ENCODE assay signal across 26 mouse cellular contexts in the genomic region with DNA sequence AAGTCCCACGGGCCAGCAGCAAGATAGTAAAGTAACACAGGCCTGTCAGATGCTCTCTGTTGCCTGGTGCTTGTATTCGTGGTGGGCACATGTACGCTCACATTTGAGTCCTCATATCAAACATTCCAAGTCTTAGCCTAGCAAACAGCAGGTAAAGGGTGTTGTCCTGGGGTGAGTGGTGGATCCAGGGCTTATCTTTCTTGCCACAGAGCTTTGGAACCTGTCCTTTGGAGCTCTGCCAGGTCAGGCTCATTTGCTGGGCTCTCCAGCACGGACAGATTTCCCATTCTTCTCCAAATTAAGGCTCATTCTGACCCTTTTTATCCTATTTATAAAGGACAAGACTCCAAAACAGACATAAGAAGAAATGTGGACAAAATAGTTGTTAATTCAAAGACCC. TPM values are rescaled to one million over a fixed set of nuclear protein-coding genes. Genes with fewer than 3 reads are reported as not detected.
A peak's percentile ranks its signal among the peaks of the same experiment; 100 is the strongest.
DNase-seq lines count a peak whose midpoint lies in the region; ATAC-seq and TF ChIP-seq lines count a peak whose summit lies in the region.
"Had no signal": no experiment of that assay in that cellular context is flagged by ENCODE, and none has a peak within 500 bp of the region (broad histone marks: within the 10 kb centered on the region; RNA-seq: fewer than 3 reads in every experiment).

No protein-coding gene starts in this region.

- peak; percentile 40 to 46 for DNase-seq in cerebellum, postnatal 14 days
- no peak for DNase-seq in cerebellum, adult 2 months
- DNase-seq in kidney, postnatal 10 days: peak; percentile 26
- peak; percentile 47 for DNase-seq in midbrain, embryonic 11.5 days (ENCODE audit: low spot score, missing footprints)
- DNase-seq in layer of hippocampus, postnatal 14 days (ENCODE audit: low spot score in 2 of 2): no peak
- DNase-seq: B cell, adult 2 months; cerebellum, adult 11 months; embryo, embryonic 11 days; right cerebral cortex, adult 18-20 months; right cerebral cortex, postnatal 4 days; thymus, postnatal 25 days had no signal

- no peak overlapping the region for H3K4me2 ChIP-seq in kidney, embryonic 14.5 days (replicated peaks; ENCODE audit: low read depth, low read length)
- no peak overlapping the region for H3K4me2 ChIP-seq in midbrain, embryonic 11.5 days
- H3K4me2 ChIP-seq in midbrain, embryonic 15.5 days: no peak overlapping the region
- H3K4me2 ChIP-seq: embryonic facial prominence, embryonic 13.5 days; forebrain, embryonic 12.5 days; heart, embryonic 12.5 days; hindbrain, embryonic 12.5 days; limb, embryonic 12.5 days; liver, embryonic 15.5 days; neural tube, embryonic 15.5 days had no signal

- no peaks in the 10 kb centered on the region for H3K9me3 ChIP-seq in kidney, embryonic 14.5 days (ENCODE audit: control insufficient read depth, low read length)
- H3K9me3 ChIP-seq in midbrain, embryonic 11.5 days (ENCODE audit: control insufficient read depth, low read length): no peaks in the 10 kb centered on the region
- no peaks in the 10 kb centered on the region for H3K9me3 ChIP-seq in midbrain, embryonic 15.5 days
- H3K9me3 ChIP-seq: embryonic facial prominence, embryonic 13.5 days; forebrain, embryonic 12.5 days; G1E; heart, embryonic 12.5 days; hindbrain, embryonic 12.5 days; limb, embryonic 12.5 days; liver, embryonic 15.5 days; midbrain, embryonic 10.5 days; neural tube, embryonic 15.5 days had no signal

- ATAC-seq in kidney, embryonic 14.5 days (ENCODE audit: low FRiP score, low TSS enrichment): no peak
- no peak for ATAC-seq in midbrain, embryonic 11.5 days (ENCODE audit: low FRiP score)
- no peak for ATAC-seq in midbrain, embryonic 15.5 days (replicated peaks)
- ATAC-seq: lung, postnatal 0 days; Patski had no signal

- no peak overlapping the region for H3K9ac ChIP-seq in kidney, embryonic 14.5 days (ENCODE audit: low read depth, low read length)
- H3K9ac ChIP-seq in midbrain, embryonic 11.5 days (ENCODE audit: low read length): no peak overlapping the region
- H3K9ac ChIP-seq in midbrain, embryonic 15.5 days: no peak overlapping the region
- H3K9ac ChIP-seq: embryonic facial prominence, embryonic 13.5 days; forebrain, embryonic 12.5 days; heart, embryonic 12.5 days; hindbrain, embryonic 12.5 days; limb, embryonic 12.5 days; liver, embryonic 15.5 days; neural tube, embryonic 15.5 days had no signal

- no peak overlapping the region for H3K27ac ChIP-seq in cerebellum, adult 2 months (ENCODE audit: insufficient read depth, low read length)
- no peak overlapping the region for H3K27ac ChIP-seq in kidney, embryonic 14.5 days (ENCODE audit: low read depth, low read length)
- H3K27ac ChIP-seq in midbrain, embryonic 11.5 days (ENCODE audit: low read depth, low read length): no peak overlapping the region
- H3K27ac ChIP-seq in midbrain, embryonic 15.5 days: no peak overlapping the region
- H3K27ac ChIP-seq: embryonic facial prominence, embryonic 13.5 days; forebrain, embryonic 12.5 days; hindbrain, embryonic 12.5 days; kidney, postnatal 0 days; limb, embryonic 12.5 days; liver, embryonic 15.5 days; midbrain, embryonic 10.5 days; neural tube, embryonic 15.5 days had no signal

- no peak for TF ChIP-seq CTCF in cerebellum, adult 2 months (IDR thresholded peaks at IDR 0.05; ENCODE audit: borderline replicate concordance, insufficient read depth, low read depth, low read length)

- no peak for TF ChIP-seq POLR2A in cerebellum, adult 2 months (IDR thresholded peaks at IDR 0.05; ENCODE audit: borderline replicate concordance, insufficient read depth, low read length)

- H3K4me3 ChIP-seq in cerebellum, adult 2 months (replicated peaks; ENCODE audit: insufficient read depth, low read depth, low read length): no peak overlapping the region
- H3K4me3 ChIP-seq in kidney, embryonic 14.5 days (ENCODE audit: low read length): no peak overlapping the region
- H3K4me3 ChIP-seq in midbrain, embryonic 11.5 days (ENCODE audit: low read depth, low read length): no peak overlapping the region
- H3K4me3 ChIP-seq in midbrain, embryonic 15.5 days: no peak overlapping the region
- H3K4me3 ChIP-seq: embryonic facial prominence, embryonic 13.5 days; erythroblast, embryonic 14.5 days; forebrain, embryonic 12.5 days; heart, embryonic 12.5 days; hindbrain, embryonic 12.5 days; limb, embryonic 12.5 days; liver, embryonic 15.5 days; midbrain, embryonic 10.5 days; neural tube, embryonic 15.5 days had no signal

- 41% methylated on average over 4 of the region's 4 CpGs for WGBS in cerebellum, adult 2 months
- WGBS in kidney, embryonic 14.5 days: 81% methylated on average over 4 of the region's 4 CpGs
- 81% methylated on average over 4 of the region's 4 CpGs for WGBS in midbrain, embryonic 11.5 days
- WGBS in midbrain, embryonic 15.5 days: 64% methylated on average over 4 of the region's 4 CpGs

- H3K36me3 ChIP-seq in kidney, embryonic 14.5 days (ENCODE audit: control insufficient read depth, insufficient read depth, low read length): no peaks in the 10 kb centered on the region
- no peaks in the 10 kb centered on the region for H3K36me3 ChIP-seq in midbrain, embryonic 11.5 days (ENCODE audit: control insufficient read depth, insufficient read depth, low read length)
- no peaks in the 10 kb centered on the region for H3K36me3 ChIP-seq in midbrain, embryonic 15.5 days (replicated peaks)
- H3K36me3 ChIP-seq: embryonic facial prominence, embryonic 13.5 days; forebrain, embryonic 12.5 days; G1E; heart, embryonic 12.5 days; hindbrain, embryonic 12.5 days; limb, embryonic 12.5 days; liver, embryonic 15.5 days; midbrain, embryonic 10.5 days; neural tube, embryonic 15.5 days had no signal

- H3K4me1 ChIP-seq in cerebellum, adult 2 months (ENCODE audit: control insufficient read depth, insufficient read depth, low read length): no peaks in the 10 kb centered on the region
- H3K4me1 ChIP-seq in kidney, embryonic 14.5 days (ENCODE audit: control insufficient read depth, insufficient read depth, low read length): peaks cover 2% of the 10 kb centered on the region; the same call in 1 of the 2 replicates
- H3K4me1 ChIP-seq in midbrain, embryonic 11.5 days (ENCODE audit: control insufficient read depth, insufficient read depth, low read length): no peaks in the 10 kb centered on the region
- 0 out of 2 replicates have a peak, but pooled peaks cover 4% of the 10 kb centered on the region for H3K4me1 ChIP-seq in midbrain, embryonic 15.5 days
- H3K4me1 ChIP-seq: hindbrain, embryonic 12.5 days; limb, embryonic 12.5 days; liver, embryonic 15.5 days; neural tube, embryonic 15.5 days had no signal

- no peaks in the 10 kb centered on the region for H3K27me3 ChIP-seq in cerebellum, adult 2 months (ENCODE audit: control insufficient read depth, insufficient read depth, low read length)
- H3K27me3 ChIP-seq in kidney, embryonic 14.5 days (ENCODE audit: control insufficient read depth, insufficient read depth, low read length): no peaks in the 10 kb centered on the region
- H3K27me3 ChIP-seq in midbrain, embryonic 11.5 days (ENCODE audit: control insufficient read depth, insufficient read depth, low read length): no peaks in the 10 kb centered on the region
- H3K27me3 ChIP-seq in midbrain, embryonic 15.5 days (replicated peaks): no peaks in the 10 kb centered on the region
- H3K27me3 ChIP-seq: embryonic facial prominence, embryonic 13.5 days; forebrain, embryonic 12.5 days; heart, embryonic 12.5 days; hindbrain, embryonic 12.5 days; limb, embryonic 12.5 days; liver, embryonic 15.5 days; neural tube, embryonic 15.5 days; Patski had no signal

RNA-seq across cellular contexts. Expression of a gene that starts 41.1 kb away (rescaled TPM):
- polyA plus RNA-seq in cerebellum, adult 2 months (2012; rRNA removed): 9.6 and 10.7 TPM in 2 replicates
- 7.2 and 9.6 TPM in 2 replicates for polyA plus RNA-seq in kidney, embryonic 14.5 days (2014; fragmentation: Nextera tagmentation; extraction: Ambion mirVana)
- 22.7 and 26.8 TPM in 2 replicates for polyA plus RNA-seq in midbrain, embryonic 11.5 days (2014; fragmentation: Nextera tagmentation; extraction: Ambion mirVana)
- polyA plus RNA-seq in midbrain, embryonic 15.5 days (2015; fragmentation: Nextera tagmentation; extraction: Ambion mirVana): 35.4 and 42.7 TPM in 2 replicates
- total RNA-seq in layer of hippocampus, postnatal 14 days (2021): 10 to 100 TPM; 38.8 to 41.0 TPM
- polyA plus RNA-seq: erythroblast, embryonic 14.5 days; G1E had no signal

Comparison
In these comparisons a context has a peak if more than half of its experiments do, and no peak if none do; other contexts are left out.
1. DNase-seq: peak in cerebellum, postnatal 14 days (2 of 2), kidney, postnatal 10 days (single experiment) and midbrain, embryonic 11.5 days (single experiment); none in cerebellum, adult 2 months (0 of 2) and layer of hippocampus, postnatal 14 days (0 of 2).